11 mouse cellular contexts compared by ENCODE assay signal in genomic region chr4:149325411-149326162, GRCm38 (mm10). TPM values are rescaled to one million over a fixed set of nuclear protein-coding genes. Genes with fewer than 3 reads are reported as not detected.
DNase-seq lines count a peak whose midpoint lies in the region; ATAC-seq and TF ChIP-seq lines count a peak whose summit lies in the region.
"Had no signal": no experiment of that assay in that cellular context is flagged by ENCODE, and none has a peak within 500 bp of the region (broad histone marks: within the 10 kb centered on the region; RNA-seq: fewer than 3 reads in every experiment).

No protein-coding gene starts in this region.

- no peak overlapping the region for H3K27ac ChIP-seq in heart, embryonic 12.5 days (ENCODE audit: poor library complexity, severe bottlenecking)
- no peak overlapping the region for H3K27ac ChIP-seq in lung, postnatal 0 days (ENCODE audit: low read length)
- H3K27ac ChIP-seq: forebrain, embryonic 15.5 days; intestine, embryonic 15.5 days had no signal

- peaks cover 38% of the 10 kb centered on the region for H3K36me3 ChIP-seq in heart, embryonic 12.5 days
- peaks cover 23% of the 10 kb centered on the region for H3K36me3 ChIP-seq in lung, postnatal 0 days (ENCODE audit: insufficient read depth, low read length)

- no peak overlapping the region for H3K9ac ChIP-seq in heart, embryonic 12.5 days
- no peak overlapping the region for H3K9ac ChIP-seq in lung, postnatal 0 days (replicated peaks; ENCODE audit: low read depth)
- H3K9ac ChIP-seq: forebrain, embryonic 15.5 days; intestine, embryonic 15.5 days had no signal

- no peaks in the 10 kb centered on the region for H3K9me3 ChIP-seq in heart, embryonic 12.5 days (replicated peaks)
- no peaks in the 10 kb centered on the region for H3K9me3 ChIP-seq in lung, postnatal 0 days (ENCODE audit: low read length)
- H3K9me3 ChIP-seq: forebrain, embryonic 15.5 days; intestine, embryonic 15.5 days had no signal

- no peak for TF ChIP-seq EP300 in lung, postnatal 0 days (IDR thresholded peaks at IDR 0.05)

- TF ChIP-seq CTCF in lung, postnatal 0 days (IDR thresholded peaks at IDR 0.05) = peak; percentile 43
- TF ChIP-seq CTCF in lung, adult 2 months (IDR thresholded peaks at IDR 0.05; ENCODE audit: insufficient read depth, low read length) = no peak

- H3K4me2 ChIP-seq in heart, embryonic 12.5 days = no peak overlapping the region
- no peak overlapping the region for H3K4me2 ChIP-seq in lung, postnatal 0 days (replicated peaks; ENCODE audit: low read depth, low read length)
- H3K4me2 ChIP-seq: forebrain, embryonic 15.5 days; intestine, embryonic 15.5 days had no signal

- ATAC-seq in heart, embryonic 12.5 days (ENCODE audit: insufficient number of reproducible peaks, low FRiP score) = no peak
- ATAC-seq in lung, postnatal 0 days = peak; percentile 39
- no peak for ATAC-seq in megakaryocyte-erythroid progenitor cell, adult 5-6 weeks (replicated peaks; ENCODE audit: low FRiP score, low TSS enrichment, poor library complexity, severe bottlenecking)
- ATAC-seq: forebrain, embryonic 15.5 days; intestine, embryonic 15.5 days had no signal

- no peak for TF ChIP-seq POLR2A in lung, adult 2 months (IDR thresholded peaks at IDR 0.05; ENCODE audit: borderline replicate concordance, extremely low read depth, low read depth, low read length)

- 73% methylated on average over 10 of the region's 10 CpGs for WGBS in heart, embryonic 12.5 days
- WGBS in lung, postnatal 0 days = 81% methylated on average over 10 of the region's 10 CpGs
- WGBS in lung, adult 2 months = 73% methylated on average over 10 of the region's 10 CpGs

- H3K4me3 ChIP-seq in heart, embryonic 12.5 days = no peak overlapping the region
- no peak overlapping the region for H3K4me3 ChIP-seq in lung, postnatal 0 days (ENCODE audit: low read depth, low read length)
- no peak overlapping the region for H3K4me3 ChIP-seq in lung, adult 2 months (replicated peaks; ENCODE audit: extremely low read depth, low read depth, low read length)
- H3K4me3 ChIP-seq: forebrain, embryonic 15.5 days; intestine, embryonic 15.5 days had no signal

- H3K4me1 ChIP-seq in heart, embryonic 12.5 days (replicated peaks) = peaks cover 41% of the 10 kb centered on the region
- H3K4me1 ChIP-seq in lung, postnatal 0 days (ENCODE audit: insufficient read depth, low read depth, low read length) = no peaks in the 10 kb centered on the region
- no peaks in the 10 kb centered on the region for H3K4me1 ChIP-seq in lung, adult 2 months (ENCODE audit: control insufficient read depth, insufficient read depth, low read length)
- H3K4me1 ChIP-seq: forebrain, embryonic 15.5 days; intestine, embryonic 15.5 days had no signal

- DNase-seq in heart, adult 11 months = peak; percentile 95
- DNase-seq in lung, postnatal 0 days (ENCODE audit: low spot score) = peak; percentile 35
- no peak for DNase-seq in lung, adult 2 months
- peak; percentile 69 for DNase-seq in adrenal gland, postnatal 10 days
- DNase-seq in heart, postnatal 4 days = peak; percentile 71
- no peak for DNase-seq in gastrocnemius, postnatal 10 days
- DNase-seq: thymus, adult 18-20 months had no signal

- no peaks in the 10 kb centered on the region for H3K27me3 ChIP-seq in heart, embryonic 12.5 days (replicated peaks)
- H3K27me3 ChIP-seq in lung, postnatal 0 days (replicated peaks; ENCODE audit: insufficient read depth, low read length) = no peaks in the 10 kb centered on the region
- H3K27me3 ChIP-seq: forebrain, embryonic 15.5 days; intestine, embryonic 15.5 days had no signal

RNA-seq across cellular contexts. Expression of gene Kif1b, which starts 18.1 kb away (rescaled TPM):
- polyA plus RNA-seq in heart, embryonic 12.5 days (2016; fragmentation: Nextera tagmentation; extraction: Ambion mirVana) = 60.1 and 62.9 TPM in 2 replicates
- polyA plus RNA-seq in lung, postnatal 0 days (2015; fragmentation: Nextera tagmentation; extraction: Ambion mirVana) = 35.6 and 36.7 TPM in 2 replicates
- 32.0 and 43.8 TPM in 2 replicates for polyA plus RNA-seq in lung, adult 2 months (2012; rRNA removed)
- total RNA-seq in adrenal gland, postnatal 10 days (2021) = 100 to 1,000 TPM; 105 to 154 TPM
- total RNA-seq in heart, postnatal 4 days (2021) = 100 to 1,000 TPM; 139 to 143 TPM
- total RNA-seq in gastrocnemius, postnatal 10 days (2021) = 100 to 1,000 TPM; 245 to 257 TPM
- total RNA-seq in megakaryocyte-erythroid progenitor cell, adult 5-6 weeks (2014; fragmentation: Nextera tagmentation) = 7.9 and 8.1 TPM in 2 replicates
- 4.6 and 5.8 TPM in 2 replicates for total RNA-seq in megakaryocyte-erythroid progenitor cell, adult 5-6 weeks (2017)

Comparison
In these comparisons a context has a peak if more than half of its experiments do, and no peak if none do; other contexts are left out.
1. DNase-seq: peak in heart, adult 11 months (single experiment), lung, postnatal 0 days (single experiment), adrenal gland, postnatal 10 days (single experiment) and heart, postnatal 4 days (single experiment); none in lung, adult 2 months (single experiment) and gastrocnemius, postnatal 10 days (single experiment).
2. RNA of gene Kif1b, which starts 18.1 kb away (total RNA-seq): 245 to 257 TPM in gastrocnemius, postnatal 10 days, 105 to 154 TPM in adrenal gland, postnatal 10 days and 139 to 143 TPM in heart, postnatal 4 days; 4.6 to 8.1 TPM in megakaryocyte-erythroid progenitor cell, adult 5-6 weeks; every median in the first group is over 10 times any median in the second.